Mouse (Mus musculus) kidney, adult 18-20 months (tissue): ENCODE measurements around the gene Chrm4.

Experiments
- DNase-seq: peaks from one replicate; pipeline ENCODE4 v3.0.0; 2021

Chrm4 gene

DNA sequence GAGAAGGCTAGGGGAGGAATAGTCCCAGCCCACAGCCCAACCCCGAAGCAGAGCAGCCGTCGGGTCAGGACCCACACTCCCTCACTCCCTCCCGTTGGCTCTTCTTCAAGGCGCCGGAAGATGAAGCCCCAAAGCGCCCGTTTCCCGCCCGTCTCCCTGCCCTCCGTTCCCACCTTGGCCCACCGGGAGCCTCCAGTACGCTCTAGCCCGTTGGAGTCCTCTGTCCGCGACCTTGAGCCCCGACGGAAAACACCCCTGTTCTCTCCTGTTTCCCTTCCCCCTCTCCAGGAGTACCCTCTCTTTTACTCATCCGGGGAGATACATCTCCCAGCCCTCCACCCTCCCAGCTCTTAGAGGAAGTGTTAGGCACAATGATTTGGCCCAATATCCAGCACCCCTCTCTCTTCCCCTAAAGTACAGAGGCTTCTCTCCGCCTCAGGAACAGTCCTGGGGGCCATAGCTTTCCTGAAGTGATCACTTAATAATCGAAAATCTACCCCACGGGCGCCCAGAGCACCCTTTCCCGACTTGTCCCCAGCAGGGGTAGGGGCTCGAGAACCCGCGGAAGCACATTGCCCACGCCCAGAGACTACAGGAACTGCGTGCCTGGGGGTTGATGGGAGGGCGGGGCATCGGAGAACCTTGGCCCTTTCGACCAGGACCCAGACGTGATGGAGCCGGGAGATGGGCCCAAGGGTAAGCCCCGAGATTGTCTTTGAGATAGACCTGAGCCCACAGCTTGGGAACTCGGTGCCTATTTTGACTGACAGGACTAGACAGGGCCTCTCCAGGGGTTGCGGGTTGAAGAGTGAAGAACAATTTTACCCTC, 4.2 kb upstream of the Chrm4 start:
- DNase-seq, result no peak

DNA sequence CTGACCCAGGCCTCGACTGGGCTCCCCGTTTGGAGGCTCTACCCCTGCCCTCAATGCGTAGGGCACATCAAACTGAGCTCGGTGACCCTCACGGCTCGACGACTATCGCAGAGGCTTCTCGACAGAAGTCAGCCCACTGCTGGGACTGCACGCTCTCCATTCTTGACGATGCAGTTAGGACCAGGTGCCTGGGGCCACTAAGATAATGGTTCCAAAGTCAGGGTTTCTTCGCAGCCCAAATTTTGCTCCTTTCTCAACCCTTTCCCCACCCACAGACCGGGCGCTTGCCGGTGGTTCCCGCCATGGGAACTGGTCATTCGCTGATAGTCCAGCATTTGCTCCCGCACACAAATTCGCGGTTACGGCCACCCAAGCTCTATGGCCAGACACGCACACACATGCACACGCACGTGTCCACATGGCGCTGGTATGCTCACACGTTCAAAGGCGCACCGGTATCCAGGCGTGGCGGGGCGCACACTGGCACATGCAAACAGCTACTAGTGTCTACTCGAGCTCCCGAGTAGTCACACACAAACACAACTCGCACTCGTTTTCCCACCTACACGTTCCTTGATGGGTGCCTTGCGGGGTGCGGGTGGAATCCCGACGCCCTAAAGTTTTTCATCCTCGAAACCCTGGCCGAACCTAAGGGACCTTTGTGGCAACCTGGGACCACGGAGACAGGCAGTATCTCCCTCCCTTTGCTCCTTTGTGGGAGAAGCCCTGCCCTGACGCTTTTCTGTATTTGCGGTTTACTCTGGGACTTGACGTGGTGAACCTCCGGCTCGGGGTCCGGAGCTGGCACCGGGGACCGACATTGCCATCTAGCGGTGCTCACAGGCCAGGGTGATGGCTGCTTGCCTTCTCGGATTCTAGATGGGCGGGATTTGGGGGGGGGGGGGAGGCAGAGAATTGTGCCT, 3.4 kb upstream of the Chrm4 start:
- peak; percentile 71 for DNase-seq

DNA sequence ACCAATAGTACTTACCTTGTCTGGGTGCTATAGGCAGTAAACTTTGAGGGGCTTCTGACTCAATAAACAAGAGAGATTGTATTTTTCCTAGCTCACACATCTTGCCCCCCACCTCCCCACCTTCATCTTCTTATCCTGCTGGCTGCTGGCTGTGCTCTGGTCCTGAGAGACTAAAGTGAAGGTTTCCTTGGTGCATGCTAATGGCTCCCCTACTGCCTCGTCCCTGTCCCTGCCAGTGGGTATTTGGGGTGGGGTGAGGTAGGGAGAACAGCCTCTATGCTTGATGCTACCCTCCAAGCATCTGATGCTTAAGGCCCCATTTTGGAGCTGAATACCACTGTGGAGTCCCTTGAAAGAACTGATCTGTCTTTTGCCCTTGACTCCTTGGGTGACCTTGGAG, 2.3 kb upstream of the Chrm4 start:
- no peak for DNase-seq

DNA sequence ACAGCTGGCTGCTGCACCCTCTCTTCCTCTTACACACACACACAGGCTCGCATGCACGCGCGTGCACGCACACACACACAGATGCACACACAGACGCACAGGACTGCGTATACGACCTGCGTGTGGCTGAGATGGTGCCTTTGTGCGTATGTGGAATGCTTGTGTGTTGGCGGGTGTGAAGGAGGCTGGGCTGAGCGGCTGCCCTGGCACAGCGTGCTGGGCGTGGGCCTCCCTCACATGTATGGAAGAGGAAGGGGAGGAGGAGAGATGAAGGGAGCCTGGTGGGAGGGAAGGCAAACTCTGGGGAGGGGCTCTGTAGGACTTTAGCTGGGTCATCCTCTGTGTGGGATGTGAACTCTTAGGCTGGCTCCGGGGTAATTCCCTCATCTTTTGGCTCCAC, 1.6 kb upstream of the Chrm4 start:
- no peak for DNase-seq

DNA sequence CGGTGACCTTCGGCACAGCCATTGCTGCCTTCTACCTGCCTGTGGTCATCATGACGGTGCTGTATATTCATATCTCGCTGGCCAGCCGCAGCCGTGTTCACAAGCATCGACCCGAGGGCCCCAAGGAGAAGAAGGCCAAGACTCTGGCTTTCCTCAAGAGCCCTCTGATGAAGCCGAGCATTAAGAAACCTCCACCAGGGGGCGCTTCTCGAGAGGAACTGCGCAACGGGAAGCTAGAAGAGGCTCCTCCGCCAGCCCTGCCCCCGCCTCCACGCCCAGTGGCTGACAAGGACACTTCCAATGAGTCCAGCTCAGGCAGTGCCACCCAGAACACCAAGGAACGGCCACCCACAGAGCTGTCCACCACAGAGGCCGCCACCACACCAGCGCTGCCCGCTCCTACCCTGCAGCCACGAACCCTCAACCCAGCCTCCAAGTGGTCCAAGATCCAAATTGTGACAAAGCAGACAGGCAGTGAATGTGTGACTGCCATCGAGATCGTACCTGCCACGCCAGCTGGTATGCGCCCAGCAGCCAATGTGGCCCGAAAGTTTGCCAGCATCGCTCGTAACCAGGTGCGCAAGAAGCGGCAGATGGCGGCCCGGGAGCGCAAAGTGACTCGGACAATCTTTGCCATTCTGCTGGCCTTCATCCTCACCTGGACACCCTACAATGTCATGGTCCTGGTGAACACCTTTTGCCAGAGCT, 931 bp downstream of the Chrm4 start:
- peak; percentile 78 for DNase-seq

DNA sequence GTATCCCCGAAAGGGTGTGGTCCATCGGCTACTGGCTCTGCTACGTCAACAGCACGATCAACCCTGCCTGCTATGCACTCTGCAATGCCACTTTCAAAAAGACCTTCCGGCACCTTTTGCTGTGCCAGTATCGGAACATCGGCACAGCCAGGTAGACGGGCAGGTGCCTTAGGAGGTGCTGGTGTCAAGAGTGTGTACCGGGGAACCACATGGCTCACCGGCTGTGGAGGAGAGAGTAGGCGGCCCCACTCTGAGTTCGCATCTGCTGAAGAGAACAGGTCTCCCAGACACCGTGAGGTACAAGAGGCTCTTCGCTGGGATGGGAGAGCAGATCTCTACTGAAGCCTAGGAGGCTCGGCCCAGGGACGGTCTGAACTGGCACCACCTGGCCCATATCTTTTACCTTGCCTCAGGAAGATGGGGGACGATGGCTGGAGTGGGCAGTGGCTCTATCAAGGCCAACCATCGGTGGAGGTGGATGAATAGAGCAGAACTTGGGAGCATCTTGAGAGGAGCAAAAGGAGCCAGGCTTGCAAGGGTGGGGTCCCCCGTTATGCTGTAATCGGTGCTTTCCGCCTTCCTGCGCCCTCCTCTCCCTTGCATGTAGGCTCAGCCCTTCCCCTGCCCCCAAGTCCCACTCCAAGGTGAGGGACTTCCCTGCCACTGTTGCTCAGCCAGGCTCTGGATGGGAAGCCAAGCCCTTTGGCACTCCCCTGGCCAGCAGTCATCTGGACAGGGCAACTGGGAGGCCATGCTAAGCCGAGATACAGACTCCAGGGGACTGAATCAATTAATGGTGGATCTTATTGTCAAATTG, 1.7 kb downstream of the Chrm4 start:
- DNase-seq, result no peak

DNA sequence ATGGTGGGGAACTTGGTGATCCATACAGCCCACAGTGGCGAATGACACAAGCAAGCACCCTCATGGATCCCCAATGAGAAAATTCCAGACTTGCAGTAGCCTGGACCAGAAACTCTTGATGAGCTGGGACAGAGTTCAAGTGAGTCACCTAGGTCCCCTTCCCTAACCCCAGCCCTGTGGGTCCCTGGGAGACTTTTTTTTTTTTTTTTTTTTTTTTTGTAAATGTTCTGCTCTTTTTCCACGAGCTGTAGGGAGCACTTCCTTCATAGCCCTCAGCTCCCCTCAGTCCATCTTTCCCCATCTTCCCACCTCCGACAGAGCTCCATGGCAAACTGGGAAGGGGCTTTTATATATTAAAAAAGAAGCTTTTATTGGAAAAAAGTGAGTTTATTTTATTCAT, 2.4 kb downstream of the Chrm4 start:
- DNase-seq, result no peak

DNA sequence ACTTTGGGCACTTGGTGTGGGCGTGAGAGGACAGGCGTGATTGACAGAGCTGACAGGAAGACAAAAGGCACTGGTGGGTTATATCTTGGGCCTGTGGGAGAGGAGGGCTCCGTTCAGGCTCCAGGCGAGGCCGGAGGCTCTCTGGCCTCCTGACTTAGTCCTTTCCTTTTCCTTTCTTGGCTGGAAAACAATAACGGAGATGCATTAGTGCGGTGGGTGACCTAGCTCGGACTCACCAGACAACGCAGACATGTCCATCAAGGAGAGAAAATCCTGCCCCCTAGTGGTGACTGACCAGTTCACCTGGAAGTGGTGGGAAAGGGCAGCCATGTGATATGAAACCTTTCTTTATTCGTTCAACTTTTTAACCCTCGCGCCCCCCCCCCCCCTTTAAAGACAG, 2.9 kb downstream of the Chrm4 start:
- peak; percentile 50 for DNase-seq

DNA sequence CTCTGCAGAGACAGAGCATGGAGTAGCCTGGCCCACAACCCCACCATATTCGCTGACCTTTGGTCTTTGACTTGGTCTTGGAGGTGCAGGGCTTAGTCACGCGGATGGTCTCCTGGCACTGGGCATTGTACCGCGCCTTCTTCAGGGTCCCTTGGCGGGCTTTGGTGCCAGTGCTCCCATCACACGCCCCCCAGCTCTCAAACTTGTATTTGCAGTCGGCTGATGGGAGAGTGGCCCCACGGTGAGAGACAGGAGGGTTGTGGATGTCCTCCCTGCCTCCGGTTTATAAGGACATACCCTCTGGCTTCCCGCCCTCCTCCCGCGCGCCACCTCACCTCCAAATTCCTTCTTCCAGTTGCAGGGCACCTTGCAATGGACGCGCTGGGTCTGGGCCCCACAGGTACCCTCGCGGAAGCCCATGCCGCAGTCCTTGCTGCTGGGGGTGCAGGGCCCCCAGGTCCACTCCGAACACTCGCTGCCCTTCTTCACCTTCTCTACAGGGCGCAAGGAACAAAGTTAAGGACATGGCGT, 3.8 kb downstream of the Chrm4 start:
- DNase-seq, result peak; percentile 52

DNA sequence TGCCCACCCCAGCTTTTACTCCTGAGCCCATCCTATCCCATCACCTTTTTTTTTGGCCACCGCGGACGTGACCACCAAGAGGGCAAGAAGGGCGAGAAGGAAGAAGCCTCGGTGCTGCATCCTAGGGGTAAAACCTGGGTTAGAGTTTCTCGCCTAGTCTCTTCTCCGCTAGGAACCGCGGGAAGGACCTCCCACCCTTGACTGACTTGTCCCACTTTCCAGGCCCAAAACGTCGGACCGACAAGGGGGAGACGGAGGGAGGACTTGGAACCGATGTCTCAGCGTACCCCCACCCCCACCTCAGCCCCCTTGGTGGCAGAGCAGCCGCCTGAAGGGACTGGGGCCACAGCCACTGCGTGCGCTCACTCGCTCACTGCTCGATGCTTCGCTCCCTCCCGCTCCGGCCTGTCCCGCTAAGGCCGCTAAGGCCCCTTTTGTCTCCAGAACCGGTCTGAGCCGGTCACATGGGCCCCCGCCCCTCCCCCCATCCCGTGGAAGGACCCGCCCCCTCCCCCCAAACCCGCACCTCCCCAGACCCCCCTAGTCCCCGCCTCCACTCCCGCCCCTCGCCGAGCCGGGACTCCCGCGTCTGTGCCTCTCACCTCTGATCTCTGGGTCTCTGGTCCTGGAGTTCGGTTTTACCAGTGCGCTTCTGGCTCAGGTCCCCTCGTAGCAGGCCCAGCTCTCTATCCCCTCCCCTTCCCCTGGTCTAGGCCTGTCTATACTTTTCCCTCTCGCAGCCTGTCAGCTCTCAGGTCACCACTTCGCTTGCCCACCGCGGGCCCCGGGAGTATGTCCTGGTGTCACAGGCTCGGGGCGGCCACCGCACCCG, 4.5 kb downstream of the Chrm4 start:
- DNase-seq, result no peak

DNA sequence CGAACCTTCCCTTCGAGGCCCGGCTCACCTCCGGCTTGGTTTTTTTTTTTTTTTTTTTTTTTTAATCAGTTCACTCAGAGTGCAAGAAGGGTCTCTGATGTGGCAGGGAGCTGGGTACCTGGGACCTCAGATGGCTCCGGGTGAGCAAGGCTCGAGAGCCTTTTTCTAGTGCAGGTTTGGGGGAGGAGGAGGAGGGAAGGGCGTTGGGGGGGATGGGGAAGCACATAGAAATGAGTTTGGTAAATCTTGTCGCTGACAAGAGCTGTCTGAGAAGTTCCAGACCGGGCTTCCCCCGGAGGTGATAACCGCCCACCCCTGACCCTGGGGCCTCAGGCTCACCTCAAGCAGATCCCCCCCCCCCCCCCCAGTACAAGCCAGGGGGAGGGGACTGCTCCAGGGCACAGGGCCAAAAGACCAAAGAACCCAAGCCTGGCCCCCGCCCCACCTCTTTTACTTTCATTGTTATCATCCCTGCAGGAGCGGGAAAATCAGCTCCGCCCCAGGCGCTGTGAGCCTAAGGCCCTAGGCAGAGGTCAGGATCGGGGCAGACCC, 5.2 kb downstream of the Chrm4 start, which contains the start of gene Mdk:
Gene Mdk, minus strand, starts transcription at position 138 of the 552 bp plus-strand sequence.
- no peak for DNase-seq

DNA sequence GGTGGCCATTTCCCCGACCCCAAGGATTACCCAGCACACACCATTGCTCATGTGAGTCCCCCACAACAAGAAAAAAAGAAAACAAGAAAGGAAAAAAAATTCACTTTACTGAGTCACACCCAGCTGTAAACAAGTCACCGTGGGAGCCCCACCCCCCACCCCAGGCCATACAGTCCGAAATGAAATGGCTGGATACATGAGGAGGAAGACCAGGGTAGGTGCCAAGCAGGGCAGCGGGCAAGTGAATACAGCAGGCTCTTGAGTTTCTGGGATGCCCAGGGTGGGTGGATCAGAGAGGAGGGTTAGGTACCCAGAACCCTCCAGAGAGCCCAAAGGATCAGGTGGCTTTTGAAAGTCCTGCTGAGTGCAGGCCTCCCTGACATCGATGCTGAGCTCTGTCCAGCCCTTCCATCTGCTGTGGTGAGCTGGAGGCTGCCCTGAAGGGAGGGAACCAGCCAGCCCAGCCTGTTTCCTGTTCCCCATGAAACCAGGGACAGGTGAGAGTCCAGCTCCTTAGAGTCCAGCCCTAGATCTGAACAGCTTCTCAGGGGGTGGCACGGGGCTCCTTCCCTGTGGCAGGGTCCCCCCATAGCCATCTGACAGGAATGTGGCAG, 5.8 kb downstream of the Chrm4 start:
- DNase-seq, result no peak

DNA sequence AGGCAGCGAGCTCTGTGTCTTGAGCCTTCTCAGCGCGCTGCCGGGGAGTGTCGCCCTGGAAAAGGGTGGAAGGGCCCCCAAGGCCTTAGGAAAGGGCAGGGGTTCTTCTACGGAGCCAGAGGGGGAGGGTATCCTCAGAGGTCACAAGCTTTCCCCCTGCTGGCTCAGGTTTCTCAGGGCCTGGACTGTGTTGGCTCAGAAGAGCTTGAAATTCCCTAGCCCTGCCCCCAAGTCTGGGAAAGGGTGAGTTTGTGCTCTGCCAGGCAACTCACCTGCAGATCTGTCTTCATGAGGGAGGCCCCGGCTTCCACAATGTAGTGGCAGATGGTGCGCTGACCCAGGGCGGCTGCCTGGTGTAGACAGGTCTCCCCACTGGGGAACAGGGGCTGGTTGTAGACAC, 6.4 kb downstream of the Chrm4 start:
- no peak for DNase-seq

DNA sequence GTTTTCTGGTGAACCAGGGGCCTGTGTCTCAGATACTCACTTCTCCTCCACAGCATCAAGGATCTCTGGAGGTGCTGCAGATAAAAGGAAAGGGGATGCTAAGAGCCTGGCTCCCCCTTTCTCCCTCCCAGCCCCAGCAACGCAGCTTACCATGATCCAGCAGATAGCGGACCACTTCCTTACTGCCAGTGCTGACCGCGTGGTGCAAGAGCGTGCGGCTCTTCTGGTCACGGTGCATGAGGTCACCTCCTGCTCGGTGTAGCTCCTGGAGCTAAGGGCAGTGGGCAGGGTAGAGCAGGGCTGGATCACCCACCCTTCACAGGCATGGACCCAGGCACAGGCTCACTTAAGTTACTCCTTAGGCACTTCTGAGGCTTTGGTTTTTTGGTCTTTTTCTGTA, 7.0 kb downstream of the Chrm4 start:
- DNase-seq, result no peak

DNA sequence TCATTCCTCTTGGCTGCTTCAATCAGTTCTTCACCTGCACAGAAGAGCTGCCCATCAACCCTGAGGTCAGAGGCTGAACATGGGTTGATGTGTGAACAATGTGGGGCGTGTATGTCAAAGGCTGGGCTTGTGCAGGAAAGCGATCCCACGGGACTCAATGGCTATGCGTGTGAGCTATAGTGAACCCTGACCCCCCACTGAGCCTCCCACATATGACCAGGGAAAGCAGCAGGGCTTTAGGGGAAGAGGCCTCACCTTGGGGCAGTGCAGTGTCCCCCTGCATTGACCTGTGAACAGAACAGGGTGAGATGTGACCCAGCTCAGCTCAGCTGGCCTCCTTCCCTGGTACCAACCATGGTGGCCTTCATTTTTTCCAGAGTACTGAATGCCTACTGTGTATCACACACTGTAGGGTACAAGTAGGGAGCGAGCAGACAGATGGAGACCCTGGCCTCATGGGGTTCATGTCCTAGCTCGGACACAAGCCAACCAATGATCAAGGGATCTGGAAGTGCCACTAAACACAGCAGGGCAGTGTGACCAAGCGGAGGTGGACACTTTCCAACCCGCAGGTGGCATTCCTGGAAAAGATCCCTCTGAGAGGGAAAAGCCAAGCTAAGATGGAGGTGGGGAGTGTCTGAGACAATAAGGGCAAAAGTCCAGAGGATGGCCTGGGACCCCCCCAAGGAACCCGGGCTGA, 7.9 kb downstream of the Chrm4 start:
- peak; percentile 45 for DNase-seq

DNA sequence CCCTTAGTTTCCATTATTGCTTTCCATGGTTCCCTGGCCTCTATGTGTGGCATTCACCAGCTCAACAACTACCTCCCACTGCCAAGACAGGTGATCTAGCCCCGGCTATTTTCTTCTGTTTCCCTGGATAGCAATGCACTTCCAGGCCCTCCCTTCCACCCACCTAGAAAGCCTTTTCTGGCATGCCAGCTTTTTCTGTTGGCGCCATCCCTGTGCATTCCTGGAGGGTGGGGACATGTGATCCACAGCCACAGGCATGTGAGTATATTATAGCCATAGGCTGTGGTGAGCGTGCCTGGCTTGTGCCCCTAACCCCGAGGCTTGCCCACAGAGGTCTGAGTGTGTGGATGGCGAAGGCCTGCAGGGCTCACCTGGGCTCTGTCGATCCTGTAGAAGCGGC, 9.1 kb downstream of the Chrm4 start:
- DNase-seq, result no peak

DNA sequence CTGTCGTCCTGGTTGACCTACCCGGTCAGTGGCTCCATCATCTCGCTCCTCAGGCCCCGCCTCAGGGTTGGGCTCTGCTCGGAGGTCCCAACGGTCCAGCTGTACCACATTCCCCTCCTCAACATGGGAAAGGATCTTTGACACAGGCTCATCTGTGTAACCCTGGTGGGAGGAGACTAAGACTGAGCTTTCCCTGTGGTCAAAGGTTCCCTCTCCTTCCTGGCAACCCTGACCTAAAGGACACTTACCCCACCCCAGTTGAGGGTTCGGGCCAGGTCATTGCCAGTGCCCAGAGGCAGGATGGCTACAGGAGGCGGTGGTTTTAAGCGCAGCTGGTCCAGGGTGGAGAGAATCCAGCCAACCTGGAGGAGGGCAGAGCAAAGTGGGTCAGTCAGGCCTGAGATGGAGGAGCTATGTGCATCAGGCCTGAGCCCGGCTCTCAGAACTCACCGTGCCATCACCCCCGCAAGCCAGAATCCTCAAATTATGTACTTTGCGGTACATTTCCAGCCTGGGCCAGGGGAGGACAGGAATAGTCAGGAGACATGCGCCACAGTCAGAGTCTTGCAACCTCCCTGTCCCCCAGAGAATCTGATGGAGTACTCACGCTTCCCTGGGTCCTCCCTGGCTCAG, 12.4 kb downstream of the Chrm4 start:
- peak; percentile 52 for DNase-seq

DNA sequence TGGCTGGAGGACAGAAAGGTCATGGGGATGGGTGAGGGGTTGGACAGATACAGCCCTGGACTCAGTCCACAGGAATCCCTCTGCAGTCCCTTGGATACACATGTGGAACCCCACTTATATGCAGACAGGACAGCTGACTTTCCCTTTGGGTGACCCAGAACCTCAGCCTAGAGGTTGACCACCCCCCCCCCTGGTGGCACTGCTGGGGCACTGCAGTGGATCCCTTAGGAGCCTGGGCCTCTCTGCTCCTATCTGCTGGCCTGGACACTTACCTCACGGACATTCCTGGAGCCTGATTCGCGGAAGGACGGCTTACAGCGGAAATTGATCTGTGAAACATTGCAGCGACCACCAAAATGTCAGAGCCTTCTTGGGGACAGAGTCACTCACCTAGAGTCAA, 15.3 kb downstream of the Chrm4 start:
- no peak for DNase-seq
